Mouse (Mus musculus): Measurements from ENCODE around the gene Plaa. TPM values are rescaled to one million over a fixed set of nuclear protein-coding genes. Genes with fewer than 3 reads are reported as not detected.

The Plaa gene
- polyA plus RNA-seq, 1 experiment, result 29.9 TPM

DNA sequence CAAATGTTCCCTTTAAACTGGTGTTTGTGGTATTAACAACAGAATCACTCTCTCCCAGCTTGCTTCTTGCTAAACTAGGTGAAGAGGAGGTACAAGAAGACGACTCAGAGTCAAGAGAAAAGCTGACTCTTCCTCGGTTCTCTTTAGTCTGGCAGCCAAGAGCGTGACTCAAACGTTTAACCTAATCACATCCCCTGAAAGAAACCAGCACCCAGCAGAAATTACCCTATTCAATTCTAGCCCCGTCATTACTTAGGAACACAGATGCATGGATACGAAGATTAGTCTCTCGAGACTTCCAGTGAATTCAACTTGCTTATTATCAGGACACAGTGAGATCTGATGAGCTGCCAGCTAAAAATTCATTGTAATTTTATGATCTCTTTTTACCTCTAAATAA is 58.7 kb downstream of the Plaa start:
- WGBS, result 68% methylated on average over 7 of the region's 7 CpGs
- TF ChIP-seq CTCF (IDR thresholded peaks at IDR 0.05; ENCODE audit: borderline replicate concordance, insufficient read depth, low read depth, low read length), result no peak
- TF ChIP-seq POLR2A (IDR thresholded peaks at IDR 0.05; ENCODE audit: borderline replicate concordance, insufficient read depth, low read length), result no peak

DNA sequence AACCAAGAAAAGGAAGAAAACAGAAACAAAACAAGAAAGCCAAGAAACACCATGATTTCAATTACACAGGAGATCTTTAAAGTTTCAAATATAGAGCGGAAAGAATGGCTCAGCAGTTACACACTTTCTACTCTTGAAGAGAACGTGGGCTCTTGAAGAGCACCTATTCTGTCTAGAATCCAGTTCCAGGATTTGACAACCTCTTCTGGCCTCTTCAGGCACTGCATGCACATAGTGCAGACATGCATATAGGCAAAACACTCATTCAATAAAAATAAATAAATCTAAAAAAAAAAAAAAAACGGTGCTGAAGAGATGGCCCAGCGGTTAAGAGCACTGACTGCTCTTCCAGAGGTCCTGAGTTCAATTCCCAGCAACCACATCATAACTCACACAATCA is 60.0 kb downstream of the Plaa start:
- Histone ChIP-seq H3K27ac (ENCODE audit: insufficient read depth, low read length) (no peak overlapping the region), H3K4me3 (replicated peaks; ENCODE audit: insufficient read depth, low read depth, low read length) (no peak overlapping the region), H3K27me3 (ENCODE audit: control insufficient read depth, insufficient read depth, low read length) (no peaks in the 10 kb centered on the region), H3K4me1 (ENCODE audit: control insufficient read depth, insufficient read depth, low read length) (no peaks in the 10 kb centered on the region)
- no peak for DNase-seq
- TF ChIP-seq POLR2A (IDR thresholded peaks at IDR 0.05; ENCODE audit: borderline replicate concordance, insufficient read depth, low read length) (no peak), CTCF (IDR thresholded peaks at IDR 0.05; ENCODE audit: borderline replicate concordance, insufficient read depth, low read depth, low read length) (no peak)
- WGBS, result 87% methylated on average over 4 of the region's 4 CpGs

More for the DNA sequence above, 58.7 kb downstream of the Plaa start:
- H3K4me3 ChIP-seq (replicated peaks; ENCODE audit: insufficient read depth, low read depth, low read length), result no peak overlapping the region
- H3K4me1 ChIP-seq (ENCODE audit: control insufficient read depth, insufficient read depth, low read length), result no peaks in the 10 kb centered on the region
- H3K27me3 ChIP-seq (ENCODE audit: control insufficient read depth, insufficient read depth, low read length), result no peaks in the 10 kb centered on the region
- H3K27ac ChIP-seq (ENCODE audit: insufficient read depth, low read length), result no peak overlapping the region
- DNase-seq, result no peak

GRCm38 (mm10) chr4:94533205-94533604 is 69.8 kb downstream of the Plaa start:
- no peak for TF ChIP-seq POLR2A (IDR thresholded peaks at IDR 0.05; ENCODE audit: borderline replicate concordance, insufficient read depth, low read length)
- TF ChIP-seq CTCF (IDR thresholded peaks at IDR 0.05; ENCODE audit: borderline replicate concordance, insufficient read depth, low read depth, low read length), result no peak
- DNase-seq, result no peak
- H3K27ac ChIP-seq (ENCODE audit: insufficient read depth, low read length), result no peak overlapping the region
- H3K4me3 ChIP-seq (replicated peaks; ENCODE audit: insufficient read depth, low read depth, low read length), result no peak overlapping the region
- H3K4me1 ChIP-seq (ENCODE audit: control insufficient read depth, insufficient read depth, low read length), result no peaks in the 10 kb centered on the region
- no peaks in the 10 kb centered on the region for H3K27me3 ChIP-seq (ENCODE audit: control insufficient read depth, insufficient read depth, low read length)

DNA sequence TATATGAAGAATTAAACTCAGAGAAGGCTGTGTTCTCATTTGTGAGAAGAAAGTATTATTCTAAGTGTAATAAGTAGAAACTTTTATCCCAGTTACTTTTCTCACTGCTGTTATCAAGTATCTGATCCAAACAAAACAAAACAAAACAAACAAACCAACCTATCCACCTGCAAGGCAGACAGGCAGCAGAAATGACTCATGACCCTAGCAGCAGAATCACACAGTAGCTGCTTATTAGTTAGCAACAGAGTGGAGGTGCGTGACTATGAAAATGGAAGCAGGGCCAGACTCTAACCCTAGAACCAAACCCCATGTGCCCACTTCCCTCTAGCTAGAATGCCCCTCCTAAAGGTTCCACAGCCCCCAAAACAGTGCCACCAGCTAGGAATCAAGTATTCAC is 73.6 kb downstream of the Plaa start:
- Histone ChIP-seq H3K27me3 (ENCODE audit: control insufficient read depth, insufficient read depth, low read length) (no peaks in the 10 kb centered on the region), H3K4me1 (ENCODE audit: control insufficient read depth, insufficient read depth, low read length) (no peaks in the 10 kb centered on the region), H3K27ac (ENCODE audit: insufficient read depth, low read length) (no peak overlapping the region), H3K4me3 (replicated peaks; ENCODE audit: insufficient read depth, low read depth, low read length) (no peak overlapping the region)
- DNase-seq, result no peak
- TF ChIP-seq CTCF (IDR thresholded peaks at IDR 0.05; ENCODE audit: borderline replicate concordance, insufficient read depth, low read depth, low read length), result no peak
- no peak for TF ChIP-seq POLR2A (IDR thresholded peaks at IDR 0.05; ENCODE audit: borderline replicate concordance, insufficient read depth, low read length)
- 100% methylated on average over 1 of the region's 1 CpGs for WGBS

GRCm38 (mm10) chr4:94523321-94523720 is 79.7 kb downstream of the Plaa start:
- no peak overlapping the region for H3K27ac ChIP-seq (ENCODE audit: insufficient read depth, low read length)
- TF ChIP-seq POLR2A (IDR thresholded peaks at IDR 0.05; ENCODE audit: borderline replicate concordance, insufficient read depth, low read length) (no peak), CTCF (IDR thresholded peaks at IDR 0.05; ENCODE audit: borderline replicate concordance, insufficient read depth, low read depth, low read length) (peak; percentile 13; the same call in 1 of the 2 replicates)
- no peak for DNase-seq
- H3K4me3 ChIP-seq (replicated peaks; ENCODE audit: insufficient read depth, low read depth, low read length), result no peak overlapping the region
- no peaks in the 10 kb centered on the region for H3K27me3 ChIP-seq (ENCODE audit: control insufficient read depth, insufficient read depth, low read length)
- no peaks in the 10 kb centered on the region for H3K4me1 ChIP-seq (ENCODE audit: control insufficient read depth, insufficient read depth, low read length)

- peak; percentile 14 to 29 for DNase-seq
- no peak overlapping the region for H3K27ac ChIP-seq (ENCODE audit: insufficient read depth, low read length)
- WGBS, result 72% methylated on average over 4 of the region's 4 CpGs
- no peaks in the 10 kb centered on the region for H3K4me1 ChIP-seq (ENCODE audit: control insufficient read depth, insufficient read depth, low read length)
- TF ChIP-seq POLR2A (IDR thresholded peaks at IDR 0.05; ENCODE audit: borderline replicate concordance, insufficient read depth, low read length) (no peak), CTCF (IDR thresholded peaks at IDR 0.05; ENCODE audit: borderline replicate concordance, insufficient read depth, low read depth, low read length) (peak; percentile 45; the same call in 1 of the 2 replicates)
- no peaks in the 10 kb centered on the region for H3K27me3 ChIP-seq (ENCODE audit: control insufficient read depth, insufficient read depth, low read length)
- no peak overlapping the region for H3K4me3 ChIP-seq (replicated peaks; ENCODE audit: insufficient read depth, low read depth, low read length)
These were observed 85.4 kb downstream of the Plaa start for GRCm38 (mm10) chr4:94517631-94518030.

Other genes starting within 250 kb of the Plaa start
- gene Gm10306, start 46.7 kb downstream of the Plaa start, polyA plus RNA-seq (2012; rRNA removed), result not detected in 2 replicates
- 9.1 TPM in 2 replicates for gene Caap1, start 46.4 kb downstream of the Plaa start, polyA plus RNA-seq (2012; rRNA removed)
- 10.9 and 13.2 TPM in 2 replicates for gene Ift74, start 11.2 kb upstream of the Plaa start, polyA plus RNA-seq (2012; rRNA removed)
- not detected in 2 replicates for gene Lrrc19, start 46.9 kb upstream of the Plaa start, polyA plus RNA-seq (2012; rRNA removed)
- gene Tek, start 136.0 kb upstream of the Plaa start, polyA plus RNA-seq (2012; rRNA removed), result 7.6 and 8.7 TPM in 2 replicates

All from cerebellum, adult 2 months (tissue).